Mouse (Mus musculus) olfactory bulb, adult 2 months (tissue): ENCODE data around the gene Agmat. TPM values are rescaled to one million over a fixed set of nuclear protein-coding genes. Genes with fewer than 3 reads are reported as not detected.

ENCODE experiments used
- H3K27ac ChIP-seq: fragments of 200-500 bp; 2 replicates; pipeline ENCODE4 v1.5.1; 2012; ENCODE audit warnings: low read depth, low read length; ENCODE audit not compliant: insufficient read depth
- H3K4me1 ChIP-seq: fragments of 200-500 bp; 2 replicates; pipeline ENCODE4 v1.6.1; 2012; ENCODE audit warnings: low read length; ENCODE audit not compliant: control insufficient read depth, insufficient read depth
- H3K4me3 ChIP-seq: fragments of 200-500 bp; 2 replicates; pipeline ENCODE4 v1.5.1; 2012; ENCODE audit warnings: mild to moderate bottlenecking, low read depth, low read length, moderate library complexity; ENCODE audit not compliant: insufficient read depth
- CTCF ChIP-seq: fragments of 200-500 bp; IDR thresholded peaks from 2 replicates; pipeline ENCODE4 v1.5.1; 2012; ENCODE audit warnings: low read depth, mild to moderate bottlenecking, low read length, moderate library complexity; ENCODE audit not compliant: insufficient read depth
- POLR2A ChIP-seq: fragments of 200-500 bp; IDR thresholded peaks from 2 replicates; pipeline ENCODE4 v1.6.1; 2012; ENCODE audit warnings: mild to moderate bottlenecking, low read depth, low read length, moderate library complexity; ENCODE audit not compliant: insufficient read depth
- WGBS: fragments of 180-500 bp; shearing (Covaris S2); methylation state at CpG from one replicate; pipeline ENCODE4 v1.1.7; 2018; 5-methylcytosine and 5-hydroxymethylcytosine counted together
- polyA plus RNA-seq: library from polyadenylated mRNA; stranded (reverse); fragments of >200 nt; gene quantifications from 2 replicates; pipeline ENCODE4 v1.2.4, GENCODE M21; 2012; ENCODE audit warnings: low replicate concordance; ENCODE audit not compliant: missing spikeins, insufficient read depth, insufficient read length

Agmat gene
- polyA plus RNA-seq, 1 experiment: not detected

DNA sequence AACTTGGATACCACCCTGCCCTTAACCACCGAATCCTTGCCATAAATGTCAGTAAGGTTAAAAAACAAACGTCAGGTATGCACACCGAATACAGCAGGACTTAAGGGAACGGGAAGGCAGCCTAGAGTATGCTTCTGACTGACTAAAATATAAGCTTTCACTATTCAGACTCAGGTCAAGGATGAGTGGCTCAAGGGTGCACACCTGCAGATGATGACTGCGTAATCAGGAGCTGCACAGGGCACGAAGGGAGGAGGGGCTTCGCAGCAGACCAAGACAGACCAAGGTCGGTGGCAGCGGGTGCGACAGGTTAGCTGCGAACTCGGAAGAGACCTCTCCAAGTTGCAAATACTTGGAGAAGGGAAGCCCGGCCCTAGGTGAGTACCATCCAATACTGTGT lies 39.7 kb downstream of the Agmat start:
- WGBS: 91% methylated on average over 13 of the region's 13 CpGs
- no peak for TF ChIP-seq CTCF
- no peak for TF ChIP-seq POLR2A
- Histone ChIP-seq H3K4me3 (no peak overlapping the region), H3K27ac (no peak overlapping the region), H3K4me1 (peaks cover 20% of the 10 kb centered on the region)

DNA sequence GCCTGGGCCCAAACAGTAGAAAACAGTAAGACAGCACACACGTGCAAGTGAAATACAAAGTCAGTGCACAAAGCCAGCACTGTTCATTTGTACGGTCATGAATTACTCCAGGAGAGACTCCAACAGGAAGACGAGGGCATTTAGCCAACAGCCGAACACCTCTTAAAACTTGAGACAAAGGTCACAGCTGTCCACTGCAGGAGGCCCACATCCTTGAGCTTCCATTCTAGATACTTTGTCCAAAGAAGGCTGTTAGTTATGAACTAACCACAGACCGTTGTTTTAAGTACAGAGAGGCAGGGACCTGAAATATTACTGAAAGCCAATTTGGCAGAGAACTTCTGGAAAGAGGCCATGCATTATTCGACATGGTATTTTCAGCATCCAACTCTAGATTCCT lies 40.6 kb downstream of the Agmat start:
- WGBS: 28% methylated on average over 6 of the region's 6 CpGs
- Histone ChIP-seq H3K4me3 (no peak overlapping the region), H3K4me1 (peaks cover 21% of the 10 kb centered on the region), H3K27ac (no peak overlapping the region)
- no peak for TF ChIP-seq POLR2A
- no peak for TF ChIP-seq CTCF

DNA sequence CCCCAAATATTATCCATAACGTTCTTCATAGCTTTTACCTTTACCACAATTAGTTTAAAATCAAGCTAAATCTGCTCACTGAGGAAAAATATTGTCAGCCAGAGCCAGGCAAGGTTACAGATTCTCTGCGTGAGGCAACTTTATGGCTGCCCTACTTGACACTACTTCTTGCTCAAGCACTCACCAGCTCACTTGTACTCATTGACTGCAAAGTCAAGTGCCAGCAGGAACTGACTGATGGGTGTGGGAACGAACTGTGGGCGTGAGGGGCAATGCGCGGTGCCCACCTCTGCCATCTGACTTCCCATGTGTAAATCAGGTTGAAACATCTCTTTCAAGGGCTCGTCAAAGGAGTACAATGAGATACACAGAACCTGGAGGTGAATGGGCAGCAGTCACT lies 41.0 kb downstream of the Agmat start:
- WGBS: 78% methylated on average over 7 of the region's 7 CpGs
- TF ChIP-seq CTCF (no peak), POLR2A (no peak)
- no peak overlapping the region for H3K4me3 ChIP-seq
- peaks cover 21% of the 10 kb centered on the region for H3K4me1 ChIP-seq
- H3K27ac ChIP-seq: no peak overlapping the region

DNA sequence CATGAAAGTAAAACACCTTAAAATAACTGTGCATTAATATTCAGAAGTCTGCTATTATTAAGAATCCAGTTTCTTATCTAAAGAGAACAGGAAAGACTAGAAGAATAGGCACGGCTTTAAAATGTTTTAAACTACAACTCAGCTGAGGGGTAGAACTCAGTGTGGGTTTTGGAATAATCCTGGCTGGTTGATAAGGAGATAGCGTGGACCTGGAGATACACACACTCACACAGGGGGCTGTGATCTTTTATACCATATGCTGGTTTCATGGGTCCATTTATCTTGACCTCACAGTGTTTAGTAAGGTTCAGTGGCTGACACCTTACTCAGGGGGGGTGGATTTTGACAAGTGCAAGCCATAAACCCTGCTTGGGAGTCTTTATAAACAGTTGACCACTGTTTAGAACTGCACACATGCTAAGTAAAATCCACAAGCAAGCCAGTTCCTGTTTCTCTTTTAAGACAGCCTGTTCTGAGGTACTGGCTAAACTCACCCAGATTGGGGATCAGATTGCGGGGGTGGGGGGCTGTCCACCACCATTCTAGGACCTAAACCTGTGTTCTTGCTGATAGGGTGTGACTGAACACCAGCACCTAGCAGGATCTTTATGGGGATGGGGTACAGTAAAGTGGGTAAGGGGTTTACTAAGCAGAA lies 43.2 kb downstream of the Agmat start:
- no peak for TF ChIP-seq POLR2A
- TF ChIP-seq CTCF: no peak
- 41% methylated on average over 3 of the region's 3 CpGs for WGBS
- Histone ChIP-seq H3K27ac (no peak overlapping the region), H3K4me3 (peak overlapping the region; percentile 74), H3K4me1 (peaks cover 15% of the 10 kb centered on the region)

DNA sequence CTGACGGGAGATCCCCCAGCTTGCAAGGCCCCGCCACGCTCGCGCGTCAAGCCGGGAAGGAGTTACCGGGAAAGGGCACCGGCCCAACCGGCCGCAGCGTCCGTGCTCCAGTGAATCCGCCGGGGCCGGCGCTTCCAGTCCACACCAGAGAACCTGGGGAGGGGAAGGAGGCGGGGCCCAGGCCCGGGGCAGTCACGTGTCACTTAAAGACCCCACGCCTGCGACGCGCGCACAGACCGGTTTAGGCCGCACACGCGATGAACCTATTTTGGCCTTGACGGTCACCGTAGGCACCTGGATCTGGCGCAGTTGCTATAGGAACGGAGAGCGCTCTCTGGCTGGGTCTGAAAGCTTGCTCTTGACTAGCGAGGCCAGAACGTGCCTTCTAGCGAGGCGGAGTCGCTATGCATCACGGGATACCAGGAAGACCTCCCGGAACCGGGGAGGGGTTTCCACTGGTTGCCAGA lies 44.1 kb downstream of the Agmat start, which contains the start of gene Dnajc16:
Gene Dnajc16 (minus strand): TSS at position 408 of the 467 bp plus-strand sequence.
- peak within 1 kb of the TSS; percentile 74 for H3K4me3 ChIP-seq
- peak within 1 kb of the TSS; percentile 39 for H3K27ac ChIP-seq
- TF ChIP-seq POLR2A (0 out of 2 replicates have a peak, but pooled peaks have one; percentile 47), CTCF (no peak)
- WGBS: under 1% methylated on average over 42 of the region's 42 CpGs
- peaks cover 11% of the 10 kb centered on the region for H3K4me1 ChIP-seq

DNA sequence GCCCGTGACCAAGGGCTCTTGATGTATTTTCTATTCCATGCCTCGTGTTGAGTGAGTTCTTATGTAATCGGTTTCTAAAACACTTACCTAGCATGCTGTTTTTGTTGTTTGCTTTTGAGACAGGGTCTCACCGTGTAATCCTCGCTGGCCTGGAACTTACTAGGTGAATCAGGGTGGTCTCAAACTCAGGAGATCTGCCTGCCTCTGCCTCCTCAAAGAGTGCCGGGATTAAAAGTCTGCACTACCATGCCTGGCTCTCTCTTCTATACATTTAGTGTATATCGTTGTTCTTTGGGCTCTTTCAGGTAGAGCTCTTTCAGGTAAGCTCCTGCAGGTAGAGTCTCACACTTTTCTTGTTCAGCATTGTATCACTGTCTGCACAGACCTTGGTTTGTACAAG lies 45.0 kb downstream of the Agmat start:
- WGBS: 90% methylated on average over 7 of the region's 7 CpGs
- Histone ChIP-seq H3K4me3 (no peak overlapping the region), H3K4me1 (peaks cover 15% of the 10 kb centered on the region), H3K27ac (no peak overlapping the region)
- TF ChIP-seq POLR2A (no peak), CTCF (no peak)

DNA sequence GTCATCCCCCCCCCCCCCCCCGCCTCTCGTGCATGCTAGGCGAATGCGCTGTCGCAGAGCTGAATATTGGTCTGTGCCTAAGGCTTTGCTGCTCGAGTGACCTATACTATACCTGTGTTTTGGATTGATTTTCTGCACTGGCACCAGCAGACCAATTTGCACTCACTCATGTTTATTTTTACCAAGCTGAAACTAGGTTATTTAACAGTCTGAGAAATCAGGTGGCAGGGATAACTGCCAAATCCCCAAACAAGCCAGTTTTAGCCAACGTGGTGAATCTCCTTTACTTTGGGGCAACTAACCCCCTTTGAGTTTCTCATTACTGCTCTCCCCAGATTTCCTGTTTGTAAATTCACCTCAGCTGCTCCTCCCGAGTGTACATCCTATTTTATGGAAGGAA lies 45.5 kb downstream of the Agmat start:
- TF ChIP-seq POLR2A (no peak), CTCF (no peak)
- Histone ChIP-seq H3K4me3 (no peak overlapping the region), H3K27ac (no peak overlapping the region), H3K4me1 (peaks cover 17% of the 10 kb centered on the region)
- WGBS: 84% methylated on average over 8 of the region's 8 CpGs

DNA sequence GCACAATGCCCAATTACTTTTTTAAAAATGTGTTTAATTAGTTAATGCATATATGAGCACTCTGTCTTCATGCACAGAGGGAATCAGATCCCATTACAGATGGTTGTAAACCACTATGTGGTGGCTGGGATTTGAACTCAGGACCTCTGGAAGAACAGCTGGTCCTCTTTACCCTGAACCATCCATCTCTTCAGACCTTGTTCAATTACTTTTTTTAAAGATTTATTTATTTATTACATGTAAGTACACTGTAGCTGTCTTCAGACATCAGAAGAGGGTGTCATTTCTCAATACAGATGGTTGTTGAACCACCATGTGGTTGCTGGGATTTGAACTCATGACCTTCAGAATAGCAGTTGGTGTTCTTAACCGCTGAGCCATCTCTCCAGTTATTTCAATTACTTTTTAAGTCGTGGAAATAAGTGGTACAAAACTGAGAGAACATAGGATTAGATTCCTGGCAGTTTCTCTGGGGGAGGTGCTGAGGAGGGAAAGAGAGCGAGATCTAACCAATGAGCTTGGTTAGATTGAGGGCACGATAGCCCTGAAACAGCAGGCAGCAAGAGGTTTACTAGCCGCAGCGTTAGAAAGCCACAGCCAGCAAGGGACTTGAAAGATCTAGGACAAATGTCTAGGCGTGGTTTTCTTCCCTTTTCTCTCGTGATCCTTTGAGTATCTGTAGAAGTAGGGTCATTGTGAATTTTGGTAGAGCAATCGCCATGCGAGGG lies 46.2 kb downstream of the Agmat start:
- 8% methylated on average over 10 of the region's 10 CpGs for WGBS
- TF ChIP-seq POLR2A: no peak
- TF ChIP-seq CTCF: no peak
- Histone ChIP-seq H3K27ac (peak overlapping the region; percentile 59), H3K4me3 (peak overlapping the region; percentile 80), H3K4me1 (peaks cover 19% of the 10 kb centered on the region)
